Mouse (Mus musculus) spleen, embryonic (tissue): Measurements from ENCODE around the gene D330020A13Rik.

Experiments used
- CTCF ChIA-PET: fragments of 350-600 bp; sonication (Branson Sonifier 250); formaldehyde crosslinking; loops from one replicate; lab custom pipeline; 2022; lab: Charles Lee

Gene D330020A13Rik

DNA sequence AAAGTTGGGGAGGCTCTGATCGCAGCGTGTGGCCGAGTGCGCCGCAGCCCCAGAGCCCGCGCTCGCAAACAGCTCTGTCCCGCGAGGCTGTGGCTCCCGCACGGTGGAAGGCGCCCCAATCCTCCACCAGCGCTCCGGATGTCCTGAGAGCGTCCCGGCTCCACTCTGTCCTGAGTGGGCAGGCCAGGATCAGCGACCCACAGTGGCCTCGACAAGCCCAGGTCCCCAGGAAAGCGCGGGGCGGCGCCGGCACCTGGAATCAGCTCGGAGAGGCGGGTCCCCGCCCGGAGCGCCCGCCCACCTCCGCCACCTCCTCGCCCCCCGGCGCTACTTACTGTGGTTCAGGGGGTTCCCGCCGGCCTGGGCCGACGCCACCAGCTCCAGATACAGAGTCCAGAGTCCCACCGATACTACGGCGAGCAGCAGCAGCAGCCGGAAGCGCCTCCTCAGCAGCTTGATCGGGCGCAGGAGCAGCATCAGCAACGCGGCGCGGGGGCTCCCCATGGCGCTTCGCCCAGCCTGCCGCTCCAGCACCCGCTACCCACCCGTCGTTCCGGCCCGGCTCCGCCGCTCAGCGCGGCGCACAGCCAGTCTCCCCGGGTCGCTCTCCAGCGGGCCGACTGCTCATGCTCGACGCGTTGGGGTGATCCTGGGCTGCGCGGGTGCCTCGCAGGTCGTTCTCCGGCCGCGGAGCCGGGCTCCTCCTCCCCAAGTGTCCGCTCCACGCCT is at the start of gene D330020A13Rik, which contains the start of gene B4galnt3:
Gene D330020A13Rik, plus strand, starts transcription at position 309 of the 729 bp plus-strand sequence.
Gene B4galnt3, minus strand, starts transcription at position 504 of the 729 bp plus-strand sequence.
- CTCF ChIA-PET: interaction anchor here (1.0 kb wide), 1 partner anchor 29 kb away, joined by 3 read pairs; no protein-coding TSS in a partner anchor

DNA sequence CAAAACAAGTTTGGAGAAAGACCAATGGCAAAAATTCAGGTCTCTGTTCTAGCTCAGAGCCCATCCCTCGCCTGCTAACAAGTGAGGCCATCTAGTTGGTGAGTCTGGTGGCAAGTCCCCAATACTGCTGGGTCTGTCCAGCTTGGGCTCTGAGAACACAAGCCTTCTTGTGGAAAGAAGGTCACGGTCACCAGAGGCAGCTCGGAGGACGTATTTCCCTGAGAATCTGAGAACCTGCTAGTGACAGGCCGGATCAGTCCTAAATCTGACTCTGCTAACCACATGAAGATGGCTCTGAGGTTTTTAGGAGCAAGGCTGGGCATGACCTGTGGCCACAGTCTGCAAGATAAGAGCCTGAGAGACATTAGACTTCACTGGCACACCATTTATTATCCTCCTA is 47.5 kb upstream of the D330020A13Rik start:
- CTCF ChIA-PET: no interaction called here

DNA sequence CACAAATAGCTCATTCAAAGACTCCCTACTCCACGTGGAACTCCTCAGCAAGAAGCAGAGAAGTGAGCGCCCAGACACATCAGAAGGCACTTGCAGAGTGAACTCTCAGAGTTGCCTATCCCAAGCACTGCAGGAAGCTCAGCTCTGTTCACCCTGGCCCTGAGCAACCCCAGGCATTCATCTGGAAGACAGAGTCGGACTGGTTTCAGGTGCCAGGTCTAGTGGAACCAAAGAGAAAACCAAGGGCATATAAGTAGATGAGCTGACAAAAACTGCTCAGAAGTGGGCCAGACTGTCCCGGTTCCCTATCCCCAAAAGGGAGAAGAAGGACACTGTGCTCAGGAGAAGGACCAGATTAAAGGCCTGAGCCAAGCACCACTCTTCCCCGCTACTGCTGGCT is 44.3 kb upstream of the D330020A13Rik start:
- CTCF ChIA-PET: no interaction called here

DNA sequence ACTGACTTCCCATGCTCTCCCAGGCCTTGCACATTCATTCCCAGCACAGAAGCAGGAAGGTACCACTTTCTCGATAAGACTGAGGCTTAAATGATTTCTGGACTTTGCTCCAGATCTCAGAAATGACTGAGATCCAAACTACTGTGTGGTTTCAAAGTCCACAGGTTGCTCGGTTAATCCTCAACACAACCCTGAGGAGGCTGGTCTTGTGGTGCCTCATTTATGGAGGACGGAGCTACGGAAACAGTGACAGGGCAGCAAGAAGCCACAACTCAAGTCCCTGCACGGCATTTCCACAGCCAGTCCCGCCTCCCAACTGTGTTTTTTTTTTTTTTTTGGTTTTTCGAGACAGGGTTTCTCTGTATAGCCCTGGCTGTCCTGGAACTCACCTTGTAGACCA is 43.2 kb upstream of the D330020A13Rik start:
- CTCF ChIA-PET: no interaction called here

DNA sequence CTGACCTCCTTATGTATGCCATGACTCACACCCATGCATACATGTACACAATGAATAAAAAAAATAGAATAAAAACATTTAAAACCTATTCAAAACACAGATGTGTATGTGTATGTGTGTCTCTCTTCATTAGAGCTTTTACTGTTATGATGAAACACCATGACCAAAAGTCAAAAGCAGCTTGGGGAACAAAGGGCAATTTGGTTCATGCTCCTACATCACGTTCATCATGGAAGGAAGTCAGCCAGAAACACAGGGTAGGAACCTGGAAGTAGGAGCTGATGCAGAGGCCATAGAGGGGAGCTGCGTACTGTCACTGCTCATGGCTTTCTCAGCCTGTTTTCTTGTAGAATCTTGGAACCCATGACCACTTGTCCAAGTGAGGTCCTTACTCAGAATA is 41.4 kb upstream of the D330020A13Rik start:
- CTCF ChIA-PET: no interaction called here

DNA sequence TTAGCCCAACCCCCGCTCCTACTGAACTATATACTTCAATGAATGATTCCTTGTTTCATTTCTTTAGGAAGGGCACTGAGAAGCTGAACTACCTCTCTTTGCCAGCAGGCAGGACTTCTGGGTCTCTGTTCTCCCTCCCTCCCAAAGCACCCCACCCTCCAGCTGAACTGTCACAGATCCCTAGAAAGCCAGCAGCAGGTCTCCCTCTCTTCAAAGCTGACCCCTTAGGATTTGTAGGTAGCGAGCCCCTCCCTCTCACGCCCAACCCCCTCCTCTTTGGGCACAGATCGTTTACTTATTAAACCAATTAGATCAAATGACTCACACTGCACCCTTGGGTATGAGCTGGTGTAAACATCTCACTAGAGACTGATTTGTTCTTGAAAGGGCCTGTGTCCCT is 39.5 kb upstream of the D330020A13Rik start:
- CTCF ChIA-PET: no interaction called here

DNA sequence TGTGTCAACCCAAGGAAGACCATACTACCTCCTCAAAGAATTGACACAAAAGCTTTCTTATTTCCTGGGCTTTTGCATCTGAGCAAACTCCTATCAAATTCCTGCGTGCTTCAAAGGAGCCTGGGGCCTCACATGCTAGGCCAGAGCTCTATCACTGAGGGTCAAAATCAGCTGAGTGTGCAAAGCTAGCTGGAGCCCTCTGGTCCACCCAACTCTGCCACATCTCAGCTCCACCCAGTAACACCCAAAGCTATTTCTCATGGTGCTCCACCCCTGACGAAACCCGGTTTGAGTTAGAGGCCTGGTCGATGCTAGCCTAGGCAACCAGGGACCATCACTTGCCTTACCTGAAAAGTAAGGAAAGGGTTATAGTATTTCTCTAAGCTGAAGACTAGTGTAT is 39.0 kb upstream of the D330020A13Rik start:
- CTCF ChIA-PET: no interaction called here

DNA sequence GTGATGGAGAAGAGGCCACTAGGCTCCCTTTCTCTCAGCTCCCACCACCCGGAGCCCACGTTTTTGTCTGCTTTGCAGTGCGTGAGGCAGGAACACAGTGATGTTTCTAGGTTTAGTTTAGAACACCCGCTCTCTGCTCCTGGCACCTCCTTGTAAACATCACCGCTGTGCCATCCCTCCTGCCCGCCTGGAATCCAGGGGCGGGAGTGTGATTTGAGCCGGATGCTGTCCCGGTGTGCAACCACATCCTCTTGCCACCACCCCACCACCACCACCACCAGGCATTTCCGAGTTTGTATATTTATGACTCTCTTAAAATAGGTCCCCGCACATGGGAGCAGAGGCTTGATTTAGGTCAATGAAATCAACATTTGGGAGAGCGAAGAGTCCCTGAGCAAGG is 38.5 kb upstream of the D330020A13Rik start:
- CTCF ChIA-PET: no interaction called here

DNA sequence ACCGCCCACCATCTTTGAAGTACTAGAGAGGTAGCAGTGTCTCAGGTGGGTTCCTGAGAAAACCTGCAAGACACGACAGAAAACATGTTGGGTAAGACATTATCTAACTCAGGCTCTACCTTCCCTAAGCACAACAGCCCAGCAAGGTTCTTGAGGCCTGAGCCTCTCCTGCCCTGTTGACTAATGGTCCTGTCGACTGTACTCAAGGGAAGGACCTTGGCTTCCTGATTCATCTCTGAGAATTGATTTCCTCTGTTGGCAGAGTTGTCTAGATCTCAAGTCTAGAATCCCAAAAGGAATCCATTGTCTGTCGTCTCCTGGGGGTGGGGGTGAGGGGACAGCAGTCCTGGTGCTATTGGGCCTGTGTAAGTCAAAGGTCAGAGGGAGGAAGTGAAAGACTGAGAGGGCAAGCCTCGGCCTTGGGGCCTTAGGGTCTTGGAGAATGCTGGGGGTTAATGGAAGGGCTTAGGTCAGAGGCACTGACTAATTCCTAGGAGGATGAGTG is 37.7 kb upstream of the D330020A13Rik start:
- CTCF ChIA-PET: no interaction called here

DNA sequence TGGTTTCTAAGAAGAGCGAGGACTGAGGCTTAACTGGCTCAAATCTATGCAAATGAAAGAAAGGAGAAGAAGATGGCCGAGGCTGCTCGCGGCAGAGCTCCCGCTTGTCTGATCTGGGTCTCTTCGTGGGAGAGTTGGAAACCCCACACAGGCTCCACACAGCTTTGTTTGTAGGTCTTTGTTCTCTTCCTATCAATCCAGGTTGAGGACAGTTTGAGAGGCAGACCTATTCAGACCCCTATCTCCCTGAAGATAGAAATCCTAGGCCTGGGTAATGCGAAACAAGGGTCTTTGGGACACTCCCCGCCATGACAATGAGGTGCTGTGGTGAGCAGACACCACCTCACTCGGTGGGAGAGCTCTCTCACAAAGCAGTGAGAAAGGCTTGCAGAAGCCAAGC is 34.7 kb upstream of the D330020A13Rik start:
- CTCF ChIA-PET: no interaction called here

DNA sequence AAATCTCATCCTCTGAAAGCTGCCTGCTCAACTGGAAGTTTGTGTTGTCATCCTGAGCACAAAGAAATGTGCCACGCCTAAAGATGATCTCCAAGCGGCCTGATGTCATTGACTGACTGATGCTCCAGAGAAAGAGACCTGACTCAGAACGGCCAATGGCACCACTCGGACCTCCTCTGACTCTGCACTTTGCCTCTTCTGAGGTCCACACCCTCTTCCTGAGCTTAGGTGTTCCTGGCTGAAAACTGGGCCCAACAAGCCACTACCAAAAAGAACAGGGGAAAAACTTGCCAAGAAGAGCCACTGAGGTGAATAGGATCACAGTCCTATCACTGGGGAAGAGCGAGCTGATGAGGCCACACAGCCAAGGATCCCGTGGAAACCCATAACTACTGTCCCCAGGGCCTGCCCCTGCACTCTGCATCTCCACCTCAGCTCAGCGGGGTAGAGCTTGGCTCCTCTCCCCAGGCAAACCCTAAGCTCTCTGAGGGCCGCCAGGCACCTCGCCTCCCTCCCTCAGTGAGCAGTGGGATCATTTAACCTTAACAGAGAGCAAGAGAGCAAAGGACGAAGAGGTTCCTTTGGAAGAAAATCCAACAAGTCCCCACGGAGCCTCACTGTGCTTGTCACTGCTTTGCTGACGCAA is 31.2 kb upstream of the D330020A13Rik start:
- CTCF ChIA-PET: no interaction called here

DNA sequence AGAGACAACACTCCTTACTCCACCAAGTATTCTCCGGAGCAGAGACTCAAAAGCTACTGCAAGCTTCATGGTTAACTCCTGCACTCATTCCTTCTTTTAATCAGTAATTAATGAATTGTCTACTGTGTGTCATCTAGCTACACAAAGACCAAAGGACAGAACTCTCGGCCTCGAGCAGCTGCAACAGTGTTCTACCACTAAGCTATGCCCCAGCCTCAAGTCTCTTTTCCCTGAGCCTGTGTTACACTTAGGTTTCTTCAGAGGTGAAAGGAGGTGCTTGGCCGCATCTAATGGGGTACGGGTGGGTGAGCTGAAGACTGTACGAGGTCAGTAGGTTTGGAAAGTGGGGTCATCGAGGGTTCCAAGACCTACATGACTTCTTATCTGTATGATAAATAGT is 30.6 kb upstream of the D330020A13Rik start:
- CTCF ChIA-PET: no interaction called here

DNA sequence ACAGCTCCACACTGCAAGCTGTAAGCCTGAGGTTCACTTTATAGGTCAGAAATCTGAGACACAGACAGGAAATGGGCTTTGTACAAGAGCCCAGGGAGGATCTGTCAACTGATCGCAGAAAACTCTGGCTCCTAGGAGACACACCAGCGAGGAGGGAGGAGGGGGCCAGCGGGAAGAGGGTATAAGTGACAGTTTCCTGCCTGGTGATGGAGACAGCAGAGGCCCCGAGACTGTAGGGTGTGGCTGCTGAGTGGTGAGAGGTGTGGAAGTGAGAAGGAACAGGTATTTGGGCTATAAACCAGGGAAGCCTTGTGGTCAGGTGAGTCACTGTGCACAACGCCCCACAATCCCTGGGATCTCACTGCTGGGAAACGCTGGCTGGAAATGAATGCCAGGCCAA is 30.0 kb upstream of the D330020A13Rik start:
- CTCF ChIA-PET: interaction anchor here (0.6 kb wide), 1 partner anchor 521 kb away, joined by 3 read pairs; no protein-coding TSS in a partner anchor

DNA sequence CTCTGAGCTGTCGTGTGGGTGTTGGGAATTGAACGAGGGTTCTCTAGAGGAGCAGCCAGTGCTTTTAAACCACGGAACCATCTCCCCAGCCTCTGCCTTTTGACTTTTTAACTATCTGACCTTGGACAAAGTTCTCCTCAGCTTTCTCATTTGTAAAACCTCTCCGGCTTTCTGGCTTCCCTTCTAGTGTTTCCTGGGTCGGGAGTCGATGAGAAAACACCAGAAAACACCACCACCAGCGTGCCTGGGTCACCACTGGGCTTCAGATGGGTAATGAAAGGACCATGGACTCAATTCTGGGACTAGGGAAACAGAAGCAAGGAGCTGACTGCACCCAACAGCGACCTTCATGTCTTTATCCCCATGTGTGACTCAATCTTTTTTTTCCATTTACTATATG is 20.0 kb upstream of the D330020A13Rik start:
- CTCF ChIA-PET: no interaction called here

DNA sequence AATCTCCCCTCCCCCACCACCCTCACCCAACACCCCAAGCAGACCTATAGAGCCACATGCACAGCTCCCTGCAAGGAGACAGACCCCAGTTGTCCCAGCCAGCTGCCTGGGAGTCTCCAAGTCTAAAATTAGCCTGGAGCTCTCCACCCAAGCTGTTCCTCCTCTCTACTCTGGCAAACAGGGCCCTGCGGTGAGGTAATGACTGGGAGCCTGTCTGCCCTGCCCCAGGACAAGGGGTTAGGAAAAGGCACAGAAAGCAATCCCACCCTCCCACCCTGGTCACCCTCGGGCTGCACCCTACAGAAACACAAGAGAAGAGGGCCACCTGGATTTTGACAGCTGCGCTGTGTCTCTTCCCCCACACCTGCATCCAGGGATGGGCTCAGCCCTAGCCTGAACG is 19.3 kb upstream of the D330020A13Rik start:
- CTCF ChIA-PET: no interaction called here

DNA sequence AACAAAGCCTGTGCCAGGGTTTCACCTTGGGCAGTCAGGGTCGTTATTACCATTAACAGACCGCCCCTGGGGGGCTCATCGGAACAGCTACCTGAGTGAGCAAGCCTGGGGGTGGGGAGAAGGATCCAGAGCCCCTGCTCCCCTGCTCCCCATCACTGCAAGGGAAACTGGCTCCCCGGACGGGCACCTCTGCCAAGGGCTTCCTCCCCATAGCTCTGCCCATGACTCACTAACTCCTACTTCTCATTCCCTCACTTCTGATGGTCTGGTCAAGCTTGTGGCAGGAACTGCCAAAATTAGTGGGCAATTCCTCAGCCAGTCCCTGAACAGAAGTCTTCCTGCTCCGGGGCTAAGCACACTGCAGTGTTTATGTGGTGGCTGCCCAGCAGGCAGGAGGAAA is 18.9 kb upstream of the D330020A13Rik start:
- CTCF ChIA-PET: no interaction called here

DNA sequence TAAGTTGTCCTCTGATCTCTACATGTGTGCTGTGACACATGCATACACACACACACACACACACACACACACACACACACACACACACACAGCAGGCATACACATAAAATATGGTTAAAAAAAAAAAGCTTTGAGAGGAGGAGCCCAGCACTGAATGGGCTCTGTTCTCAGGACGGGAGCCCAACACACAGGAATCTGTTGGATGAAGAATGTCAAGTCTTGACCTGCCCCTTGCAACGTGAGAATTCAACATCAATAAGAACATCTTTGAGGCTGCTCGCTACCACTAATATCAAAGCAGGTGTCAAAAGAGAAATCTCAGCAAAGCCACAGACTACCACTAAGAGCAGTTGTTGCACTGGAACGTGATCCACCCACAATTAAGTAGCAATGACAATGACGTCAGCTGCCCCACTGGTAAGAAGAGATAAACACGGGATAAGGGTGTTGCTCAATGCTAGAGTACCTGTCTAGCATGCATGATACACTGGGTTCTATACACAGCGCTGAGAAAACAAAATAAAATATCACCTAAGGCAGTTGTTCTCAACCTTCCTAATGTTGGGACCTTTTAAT is 17.2 kb upstream of the D330020A13Rik start:
- CTCF ChIA-PET: no interaction called here

DNA sequence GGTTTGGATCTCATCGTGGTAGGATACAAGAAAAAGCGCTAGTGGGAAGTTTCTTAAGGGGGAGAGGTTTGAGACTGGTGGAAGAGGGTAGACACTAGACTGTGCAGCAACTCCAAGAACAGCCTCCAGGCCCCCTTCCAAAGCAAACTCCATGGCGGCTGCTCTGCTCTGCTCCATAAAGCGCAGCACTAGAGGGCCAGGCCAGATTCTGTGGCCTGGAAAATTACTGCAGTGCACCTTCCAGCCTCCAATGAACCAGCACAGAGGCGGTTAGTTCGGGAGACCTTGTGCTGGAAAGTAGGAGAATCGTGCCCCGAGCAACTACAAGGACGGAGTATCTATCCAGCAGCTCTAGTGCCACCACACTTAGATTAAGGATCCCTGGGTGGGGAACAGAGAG is 6.9 kb upstream of the D330020A13Rik start:
- CTCF ChIA-PET: no interaction called here

DNA sequence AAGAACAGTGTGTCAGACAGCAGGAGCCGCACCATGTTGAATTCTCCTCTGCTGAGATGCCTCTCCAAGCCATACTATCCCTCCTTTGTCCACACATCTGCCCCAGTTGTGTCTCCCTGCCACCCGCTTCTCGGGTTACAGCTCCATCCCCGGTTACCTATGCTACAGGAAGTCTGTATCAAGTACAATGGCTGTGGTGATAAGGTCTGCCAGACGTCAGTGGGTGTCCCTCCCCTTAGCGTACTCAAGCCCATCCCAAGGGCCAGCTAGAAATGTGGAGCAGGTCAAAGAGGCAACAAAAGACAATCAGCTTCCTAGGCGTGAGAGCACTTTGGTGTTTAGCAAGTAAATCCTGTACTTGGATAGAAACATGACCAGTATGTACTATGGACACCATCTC is 5.6 kb upstream of the D330020A13Rik start:
- CTCF ChIA-PET: no interaction called here

DNA sequence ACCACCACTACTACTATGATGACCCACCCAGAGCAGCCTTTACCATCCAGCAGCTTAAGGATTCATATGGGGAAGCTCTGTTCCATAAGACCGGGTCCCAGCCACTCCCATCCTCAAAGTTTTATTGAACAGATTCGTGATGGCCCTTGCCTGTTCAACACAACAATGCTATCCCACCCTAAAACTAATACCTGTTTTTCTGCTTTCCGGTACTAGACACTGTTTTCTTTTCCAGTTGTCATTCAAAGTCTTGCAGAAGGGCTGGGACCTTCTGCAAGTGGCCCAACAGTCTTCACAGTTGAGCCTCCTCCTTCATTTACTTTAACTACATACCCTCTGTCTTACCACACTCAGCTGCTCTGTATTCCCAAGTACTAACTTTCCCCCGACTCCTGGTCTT is 4.7 kb upstream of the D330020A13Rik start:
- CTCF ChIA-PET: no interaction called here

DNA sequence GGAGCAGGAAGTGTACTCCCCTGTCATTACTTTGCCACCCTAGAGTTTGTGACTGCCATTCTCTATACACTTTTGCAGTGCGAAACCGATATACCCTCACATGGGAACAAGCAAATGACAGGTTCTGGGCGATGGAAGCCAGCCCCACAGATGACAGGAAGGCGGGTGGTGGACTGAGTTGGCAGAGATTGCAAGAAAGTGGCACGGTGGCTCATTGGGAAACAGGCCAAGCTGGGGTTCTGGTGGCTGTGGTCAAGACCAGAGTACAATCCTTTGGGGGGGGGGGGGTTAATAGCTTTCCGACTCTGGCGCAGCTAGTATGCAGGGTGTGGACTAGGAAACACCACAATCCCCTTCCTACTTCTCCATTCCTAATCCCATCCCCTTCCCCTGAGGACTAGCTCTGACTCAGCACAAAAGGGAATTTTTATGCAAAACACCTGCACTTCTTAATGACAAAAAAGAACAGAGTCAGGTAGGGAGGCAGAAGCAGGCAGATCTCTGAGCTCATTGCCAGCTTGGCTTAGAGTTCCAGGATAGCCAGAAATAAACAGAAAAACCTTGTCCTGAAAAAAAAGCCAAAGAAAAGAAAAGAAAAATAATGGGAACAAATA is 2.7 kb upstream of the D330020A13Rik start:
- CTCF ChIA-PET: no interaction called here

DNA sequence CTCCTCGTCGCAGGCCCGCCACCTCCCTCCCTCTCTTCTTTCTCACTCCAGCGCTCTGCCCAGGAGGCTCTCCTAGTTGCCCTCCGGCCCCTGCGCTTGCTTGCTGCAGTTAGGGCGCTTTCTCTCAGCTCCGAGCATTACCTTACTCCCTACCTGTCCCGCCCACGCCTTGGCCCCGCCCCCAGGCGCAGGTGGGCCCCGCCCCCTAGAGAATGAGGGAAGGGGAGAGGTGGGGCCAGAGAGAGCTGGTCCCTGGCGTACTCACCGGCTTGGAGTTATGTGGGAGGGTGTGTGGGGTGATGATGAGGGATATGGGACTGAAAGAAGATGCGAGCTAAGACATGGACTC is 595 bp downstream of the D330020A13Rik start:
- CTCF ChIA-PET: interaction anchor here (1.0 kb wide), 1 partner anchor 29 kb away, joined by 3 read pairs; no protein-coding TSS in a partner anchor
